ENCODE assay signal across 8 mouse cellular contexts in the genomic region with DNA sequence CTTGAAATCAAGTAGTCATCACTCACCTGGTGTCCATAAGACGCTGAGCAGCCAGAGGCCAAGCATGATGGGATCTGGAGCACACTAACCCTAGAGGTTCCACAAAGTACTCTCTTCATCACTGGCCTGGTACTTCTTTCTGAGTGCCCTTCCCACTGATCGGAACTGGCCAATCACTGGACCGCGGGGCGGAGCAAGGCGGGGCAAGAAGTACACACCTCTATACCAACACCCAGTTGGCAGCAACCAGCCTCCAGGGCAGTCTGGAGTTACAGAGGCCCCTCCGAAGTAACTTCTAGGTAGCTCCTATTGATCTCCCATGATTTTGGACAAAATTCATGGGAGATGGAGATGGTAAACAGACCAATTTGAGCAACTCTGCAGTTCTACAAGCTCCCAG. TPM values are rescaled to one million over a fixed set of nuclear protein-coding genes. Genes with fewer than 3 reads are reported as not detected.
DNase-seq lines count a peak whose midpoint lies in the region; ATAC-seq lines count a peak whose summit lies in the region.

A gene (minus strand): TSS at position 157 of the 400 bp plus-strand sequence.

- no peaks in the 10 kb centered on the region for H3K4me1 ChIP-seq in hindbrain, embryonic 10.5 days (replicated peaks)
- no peaks in the 10 kb centered on the region for H3K4me1 ChIP-seq in heart, embryonic 12.5 days (replicated peaks)

- H3K4me3 ChIP-seq in hindbrain, embryonic 10.5 days = no peak within 1 kb of the TSS
- H3K4me3 ChIP-seq in heart, embryonic 12.5 days = no peak within 1 kb of the TSS

- no peaks in the 10 kb centered on the region for H3K27me3 ChIP-seq in hindbrain, embryonic 10.5 days (ENCODE audit: insufficient read depth, poor library complexity, severe bottlenecking)
- peaks cover 51% of the 10 kb centered on the region for H3K27me3 ChIP-seq in heart, embryonic 12.5 days (replicated peaks)

- peaks cover 37% of the 10 kb centered on the region for H3K36me3 ChIP-seq in hindbrain, embryonic 10.5 days
- H3K36me3 ChIP-seq in heart, embryonic 12.5 days = peaks cover 27% of the 10 kb centered on the region

- no peak within 1 kb of the TSS for H3K27ac ChIP-seq in hindbrain, embryonic 10.5 days
- H3K27ac ChIP-seq in heart, embryonic 12.5 days (ENCODE audit: poor library complexity, severe bottlenecking) = no peak within 1 kb of the TSS

- H3K4me2 ChIP-seq in heart, embryonic 12.5 days = no peak within 1 kb of the TSS

- peak; percentile 16 for DNase-seq in embryo, embryonic 9.5 days (ENCODE audit: extremely low spot score)
- DNase-seq in embryo, embryonic 10.5 days (ENCODE audit: low spot score) = no peak
- DNase-seq in R1 (ENCODE audit: low read depth, low spot score) = peak; percentile 81
- DNase-seq in kidney, adult 9 months = peak; percentile 28
- DNase-seq in lung, postnatal 25 days (ENCODE audit: low spot score) = peak; percentile 48
- DNase-seq in hindbrain, embryonic 10.5 days (ENCODE audit: low spot score) = no peak
- no peak for DNase-seq in cerebellum, postnatal 25 days

- 31% methylated on average over 7 of the region's 7 CpGs for WGBS in hindbrain, embryonic 10.5 days
- 29% methylated on average over 7 of the region's 7 CpGs for WGBS in heart, embryonic 12.5 days

- no peak within 1 kb of the TSS for H3K9ac ChIP-seq in heart, embryonic 12.5 days

- H3K9me3 ChIP-seq in hindbrain, embryonic 10.5 days = no peaks in the 10 kb centered on the region
- no peaks in the 10 kb centered on the region for H3K9me3 ChIP-seq in heart, embryonic 12.5 days (replicated peaks)

- ATAC-seq in heart, embryonic 12.5 days (ENCODE audit: insufficient number of reproducible peaks, low FRiP score) = no peak

RNA-seq across cellular contexts. Expression of the gene that starts here (rescaled TPM):
- 2.4 and 4.1 TPM in 2 replicates for polyA plus RNA-seq in hindbrain, embryonic 10.5 days (2016; fragmentation: Nextera tagmentation; extraction: Ambion mirVana)
- polyA plus RNA-seq in heart, embryonic 12.5 days (2016; fragmentation: Nextera tagmentation; extraction: Ambion mirVana) = 0.61 and 1.0 TPM in 2 replicates

Comparison
In these comparisons a context has a peak if more than half of its experiments do, and no peak if none do; other contexts are left out.
1. DNase-seq: peak in embryo, embryonic 9.5 days (single experiment), R1 (single experiment), kidney, adult 9 months (single experiment) and lung, postnatal 25 days (single experiment); none in embryo, embryonic 10.5 days (single experiment), hindbrain, embryonic 10.5 days (single experiment) and cerebellum, postnatal 25 days (0 of 2).